Comparison of ENCODE assay signal across 8 mouse cellular contexts in genomic region chr5:98030091-98030901, GRCm38 (mm10). TPM values are rescaled to one million over a fixed set of nuclear protein-coding genes. Genes with fewer than 3 reads are reported as not detected.
A peak's percentile ranks its signal among the peaks of the same experiment; 100 is the strongest.
DNase-seq lines count a peak whose midpoint lies in the region; ATAC-seq and TF ChIP-seq lines count a peak whose summit lies in the region.

No protein-coding gene starts in this region.

- H3K27ac ChIP-seq in lung, embryonic 16.5 days (ENCODE audit: low read length), result peak overlapping the region; percentile 88
- no peak overlapping the region for H3K27ac ChIP-seq in olfactory bulb, adult 2 months (ENCODE audit: insufficient read depth, low read depth, low read length)

- TF ChIP-seq POLR2A in olfactory bulb, adult 2 months (IDR thresholded peaks at IDR 0.05; ENCODE audit: insufficient read depth, low read depth, low read length), result no peak

- no peak for TF ChIP-seq CTCF in olfactory bulb, adult 2 months (IDR thresholded peaks at IDR 0.05; ENCODE audit: insufficient read depth, low read depth, low read length)

- H3K4me3 ChIP-seq in lung, embryonic 16.5 days (ENCODE audit: low read length), result peak overlapping the region; percentile 76
- H3K4me3 ChIP-seq in olfactory bulb, adult 2 months (ENCODE audit: insufficient read depth, low read depth, low read length), result peak overlapping the region; percentile 64

- under 1% methylated on average over 36 of the region's 36 CpGs for WGBS in lung, embryonic 16.5 days
- 2% methylated on average over 36 of the region's 36 CpGs for WGBS in olfactory bulb, adult 2 months

- H3K4me2 ChIP-seq in lung, embryonic 16.5 days (ENCODE audit: low read depth, low read length), result peak overlapping the region; percentile 79

- no peaks in the 10 kb centered on the region for H3K9me3 ChIP-seq in lung, embryonic 16.5 days (ENCODE audit: control insufficient read depth, low read length)

- peak; percentile 85 for ATAC-seq in lung, embryonic 16.5 days (ENCODE audit: low read depth)

- peaks cover 2% of the 10 kb centered on the region; the same call in 1 of the 2 replicates for H3K27me3 ChIP-seq in lung, embryonic 16.5 days (ENCODE audit: control insufficient read depth, insufficient read depth, low read depth, low read length)

- DNase-seq in A20 (ENCODE audit: low read depth, low spot score) (peak; percentile 76), ES-CJ7 (ENCODE audit: low read depth, low spot score) (peak; percentile 30)
- DNase-seq in cerebellum, postnatal 4 days (ENCODE audit: low spot score in 2 of 2), result peak; percentile 23 to 43
- DNase-seq in heart, adult 8-10 months (ENCODE audit: low spot score), result peak; percentile 62
- DNase-seq in kidney, adult 9 months, result peak; percentile 37
- DNase-seq in yolk sac, embryonic 10.5 days (ENCODE audit: low spot score), result peak; percentile 81

- peak overlapping the region; percentile 71 for H3K9ac ChIP-seq in lung, embryonic 16.5 days (ENCODE audit: low read length)

- peaks cover 17% of the 10 kb centered on the region for H3K4me1 ChIP-seq in lung, embryonic 16.5 days (replicated peaks; ENCODE audit: control insufficient read depth, insufficient read depth, low read length)
- H3K4me1 ChIP-seq in olfactory bulb, adult 2 months (ENCODE audit: control insufficient read depth, insufficient read depth, low read length), result peaks cover 8% of the 10 kb centered on the region

- peaks cover 11% of the 10 kb centered on the region for H3K36me3 ChIP-seq in lung, embryonic 16.5 days (ENCODE audit: control insufficient read depth, insufficient read depth, low read length)

RNA-seq across cellular contexts. Expression of gene Antxr2, which starts 0.5 kb away (rescaled TPM):
- total RNA-seq in heart, adult 8-10 months (2022), result 10 to 100 TPM; 72.7 to 80.8 (median 76.4) TPM
- 28.8 and 35.5 TPM in 2 replicates for polyA plus RNA-seq in lung, embryonic 16.5 days (2015; fragmentation: Nextera tagmentation; extraction: Ambion mirVana)
- polyA plus RNA-seq in olfactory bulb, adult 2 months (2012; ENCODE audit: insufficient read depth, insufficient read length, low replicate concordance, missing spikeins), result not detected in 2 replicates

Comparison
In these comparisons a context has a peak if more than half of its experiments do, and no peak if none do; other contexts are left out.
1. DNase-seq: peak in every context shown above with its lines; median percentile 81 in yolk sac, embryonic 10.5 days; 76 in A20; 62 in heart, adult 8-10 months; 37 in kidney, adult 9 months; 33 in cerebellum, postnatal 4 days; 30 in ES-CJ7.
2. RNA of gene Antxr2, which starts 0.5 kb away (polyA plus RNA-seq): 28.8 to 35.5 TPM in lung, embryonic 16.5 days; not detected in olfactory bulb, adult 2 months; every median in the first group is over 10 times any median in the second.